Mouse (Mus musculus) 3134 (cell line): ENCODE data around the gene Zdhhc18.

Source experiments
- DNase-seq: peaks from one replicate; pipeline ENCODE4 v3.0.0-alpha.2; 2011; ENCODE audit warnings: low spot score; ENCODE audit not compliant: insufficient read length; ENCODE audit errors: extremely low read depth

Zdhhc18 gene

GRCm38 (mm10) chr4:133567251-133567650 lies 82.7 kb downstream of the Zdhhc18 start:
- DNase-seq, result no peak

GRCm38 (mm10) chr4:133563123-133563571 lies 86.8 kb downstream of the Zdhhc18 start:
- peak; percentile 79 for DNase-seq

DNA sequence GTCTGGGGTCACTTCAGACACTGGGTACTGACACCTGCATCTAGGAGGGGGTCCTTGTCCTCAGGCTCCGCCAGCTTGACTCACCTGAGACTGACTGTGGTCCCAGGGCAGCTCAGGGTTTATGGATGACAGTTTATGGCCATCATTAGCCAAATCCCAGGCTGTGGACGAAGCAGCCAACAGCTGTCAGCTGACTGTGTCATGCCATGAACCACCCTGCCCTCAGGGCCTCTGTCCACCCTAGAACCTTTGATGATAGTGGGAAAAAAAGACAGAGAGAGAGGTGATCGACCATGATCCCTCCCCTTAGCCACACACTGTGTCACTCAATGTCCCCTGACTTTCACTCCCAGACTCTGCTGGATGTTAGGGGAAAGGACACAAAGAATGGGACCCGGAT lies 88.3 kb downstream of the Zdhhc18 start:
- no peak for DNase-seq

DNA sequence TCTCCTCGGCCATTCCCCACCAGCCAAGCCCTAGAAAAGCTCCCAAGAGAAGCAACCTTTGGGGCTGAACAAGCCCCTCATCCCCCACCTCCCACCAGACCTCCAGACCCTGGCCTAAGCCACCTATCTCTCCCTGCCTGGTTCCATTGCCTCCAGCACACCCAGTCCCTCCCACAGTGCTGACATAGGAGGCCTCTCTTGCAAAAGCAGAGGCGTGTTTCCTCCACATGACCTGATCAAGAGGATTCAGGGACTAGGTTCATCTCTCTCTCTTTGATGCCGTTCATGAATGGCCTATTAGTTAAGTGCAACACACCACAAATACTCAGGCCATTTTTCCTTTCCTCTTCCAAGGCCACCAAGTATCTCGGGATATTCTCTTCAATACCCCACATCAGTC lies 90.1 kb downstream of the Zdhhc18 start:
- DNase-seq, result no peak

GRCm38 (mm10) chr4:133557041-133557717 lies 92.8 kb downstream of the Zdhhc18 start:
- DNase-seq, result no peak
